Mouse (Mus musculus) adrenal gland (tissue): ENCODE results near the gene 2610318N02Rik.
"Not testable (repeated sequence)": the region's sequence is repeated elsewhere in the genome, so short reads cannot be mapped to it uniquely, and the experiment has no call there.

Experiments
- intact Hi-C: fragments of 180-260 bp; cut with DNase I; formaldehyde crosslinking; loops from one replicate; pipeline ENCODE4 v1.15.1; 2025
- long read RNA-seq, 2 experiments: library from polyadenylated mRNA; unstranded; transcript quantifications; one replicate each; pipeline ENCODE4 v2.0.0; 2020; ENCODE audit warnings: borderline replicate concordance in 1 of 2; ENCODE audit not compliant: insufficient replicate concordance in 1 of 2

The 2610318N02Rik gene
- long read RNA-seq, experiment 1 = 0 reads
- long read RNA-seq, experiment 2 = 0 reads

GRCm38 (mm10) chr16:17124871-17125520 is at the start of gene 2610318N02Rik:
Gene 2610318N02Rik (minus strand): TSS chr16:17125167.
- intact Hi-C loops = no loop called here

- intact Hi-C loops = no loop called here
Measured at GRCm38 (mm10) chr16:17168049-17168448, 43.1 kb upstream of the 2610318N02Rik start.

GRCm38 (mm10) chr16:17167179-17167578 is 42.2 kb upstream of the 2610318N02Rik start:
- intact Hi-C loops = no loop called here

GRCm38 (mm10) chr16:17165478-17165877 is 40.5 kb upstream of the 2610318N02Rik start:
- intact Hi-C loops = not testable (repeated sequence)

- intact Hi-C loops = no loop called here
Measured at GRCm38 (mm10) chr16:17154346-17154745, 29.4 kb upstream of the 2610318N02Rik start.

GRCm38 (mm10) chr16:17151874-17152273 is 26.9 kb upstream of the 2610318N02Rik start:
- intact Hi-C loops = no loop called here

- intact Hi-C loops = no loop called here
Measured at GRCm38 (mm10) chr16:17150520-17151258, 25.7 kb upstream of the 2610318N02Rik start.

- intact Hi-C loops = loop anchor here (5.0 kb wide), 1 partner anchor 59 kb away; the partner anchor contains the start of gene Rimbp3
Measured at GRCm38 (mm10) chr16:17148084-17148483, 23.1 kb upstream of the 2610318N02Rik start.

- intact Hi-C loops = loop anchor here (5.0 kb wide), 1 partner anchor 60 kb away; the partner anchor contains the start of gene Rimbp3
Measured at GRCm38 (mm10) chr16:17147391-17147929, 22.5 kb upstream of the 2610318N02Rik start.

GRCm38 (mm10) chr16:17146772-17147235 is 21.8 kb upstream of the 2610318N02Rik start, which contains the start of gene Ccdc116:
Gene Ccdc116 (minus strand): TSS chr16:17147229.
- intact Hi-C loops = loop anchor here (5.0 kb wide), 1 partner anchor 60 kb away; the partner anchor contains the start of gene Rimbp3

- intact Hi-C loops = no loop called here
Measured at GRCm38 (mm10) chr16:17144339-17144738, 19.4 kb upstream of the 2610318N02Rik start, which contains the start of gene Ydjc. Gene Ydjc (plus strand): TSS chr16:17144621.

GRCm38 (mm10) chr16:17137355-17137754 is 12.4 kb upstream of the 2610318N02Rik start:
- intact Hi-C loops = no loop called here

GRCm38 (mm10) chr16:17132906-17133200 is 7.9 kb upstream of the 2610318N02Rik start:
- intact Hi-C loops = loop anchor here (5.0 kb wide), 1 partner anchor 149 kb away; no protein-coding TSS in a partner anchor

GRCm38 (mm10) chr16:17132089-17132905 is 7.3 kb upstream of the 2610318N02Rik start, which contains the start of gene Sdf2l1:
Gene Sdf2l1 (minus strand): TSS chr16:17132383.
- intact Hi-C loops = loop anchor here (5.0 kb wide), 1 partner anchor 150 kb away; no protein-coding TSS in a partner anchor

GRCm38 (mm10) chr16:17131191-17132088 is 6.5 kb upstream of the 2610318N02Rik start:
- intact Hi-C loops = loop anchor here (5.0 kb wide), 1 partner anchor 151 kb away; no protein-coding TSS in a partner anchor

GRCm38 (mm10) chr16:17127292-17127691 is 2.3 kb upstream of the 2610318N02Rik start:
- intact Hi-C loops = loop anchor here (2.0 kb wide), 1 partner anchor 82 kb away; the partner anchor contains the start of gene Rimbp3

- intact Hi-C loops = no loop called here
Measured at GRCm38 (mm10) chr16:17124119-17124870, 672 bp downstream of the 2610318N02Rik start.

- intact Hi-C loops = no loop called here
Measured at GRCm38 (mm10) chr16:17121569-17121968, 3.4 kb downstream of the 2610318N02Rik start.

- intact Hi-C loops = no loop called here
Measured at GRCm38 (mm10) chr16:17117309-17117799, 7.6 kb downstream of the 2610318N02Rik start.
